8 mouse cellular contexts compared by ENCODE assay signal in genomic region chr11:61619356-61619755, GRCm38 (mm10). TPM values are rescaled to one million over a fixed set of nuclear protein-coding genes. Genes with fewer than 3 reads are reported as not detected.
A peak's percentile ranks its signal among the peaks of the same experiment; 100 is the strongest.
DNase-seq lines count a peak whose midpoint lies in the region; ATAC-seq and TF ChIP-seq lines count a peak whose summit lies in the region.

No protein-coding gene starts in this region.

- H3K27me3 ChIP-seq in liver, adult 2 months (ENCODE audit: control insufficient read depth, insufficient read depth, low read length), result no peaks in the 10 kb centered on the region
- peaks cover 40% of the 10 kb centered on the region for H3K27me3 ChIP-seq in forebrain, embryonic 10.5 days (ENCODE audit: poor library complexity, severe bottlenecking)
- no peaks in the 10 kb centered on the region for H3K27me3 ChIP-seq in intestine, embryonic 16.5 days (replicated peaks; ENCODE audit: control insufficient read depth, insufficient read depth, low read length)
- no peaks in the 10 kb centered on the region for H3K27me3 ChIP-seq in neural tube, embryonic 12.5 days (replicated peaks)

- H3K4me1 ChIP-seq in liver, adult 2 months (ENCODE audit: control insufficient read depth, insufficient read depth, low read length), result no peaks in the 10 kb centered on the region; the same call in 1 of the 2 replicates
- H3K4me1 ChIP-seq in forebrain, embryonic 10.5 days, result peaks cover 41% of the 10 kb centered on the region
- H3K4me1 ChIP-seq in intestine, embryonic 16.5 days (ENCODE audit: control insufficient read depth, insufficient read depth, low read length), result peaks cover 13% of the 10 kb centered on the region
- peaks cover 11% of the 10 kb centered on the region for H3K4me1 ChIP-seq in neural tube, embryonic 12.5 days

- no peak for ATAC-seq in intestine, embryonic 16.5 days
- no peak for ATAC-seq in neural tube, embryonic 12.5 days (ENCODE audit: low FRiP score, low read depth)
- no peak for ATAC-seq in frontal cortex, adult (ENCODE audit: low TSS enrichment)

- H3K36me3 ChIP-seq in liver, adult 2 months (ENCODE audit: control insufficient read depth, insufficient read depth, low read length), result no peaks in the 10 kb centered on the region
- H3K36me3 ChIP-seq in forebrain, embryonic 10.5 days (replicated peaks), result no peaks in the 10 kb centered on the region
- H3K36me3 ChIP-seq in intestine, embryonic 16.5 days (ENCODE audit: control insufficient read depth, insufficient read depth, low read length), result no peaks in the 10 kb centered on the region
- H3K36me3 ChIP-seq in neural tube, embryonic 12.5 days, result no peaks in the 10 kb centered on the region

- H3K9ac ChIP-seq in liver, adult 2 months (ENCODE audit: low read depth, low read length), result no peak overlapping the region
- H3K9ac ChIP-seq in intestine, embryonic 16.5 days (ENCODE audit: low read depth, low read length), result peak overlapping the region; percentile 55; the same call in 1 of the 2 replicates
- no peak overlapping the region for H3K9ac ChIP-seq in neural tube, embryonic 12.5 days

- peak overlapping the region; percentile 74 for H3K4me2 ChIP-seq in intestine, embryonic 16.5 days (ENCODE audit: low read depth, low read length)
- H3K4me2 ChIP-seq in neural tube, embryonic 12.5 days (replicated peaks), result peak overlapping the region; percentile 82

- H3K27ac ChIP-seq in liver, adult 2 months (replicated peaks; ENCODE audit: insufficient read depth, low read depth, low read length), result peak overlapping the region; percentile 16; the same call in 1 of the 2 replicates
- peak overlapping the region; percentile 84 for H3K27ac ChIP-seq in forebrain, embryonic 10.5 days
- no peak overlapping the region for H3K27ac ChIP-seq in intestine, embryonic 16.5 days (ENCODE audit: low read length)
- H3K27ac ChIP-seq in neural tube, embryonic 12.5 days, result no peak overlapping the region

- no peak for TF ChIP-seq POLR2A in liver, adult 2 months (IDR thresholded peaks at IDR 0.05; ENCODE audit: extremely low read depth, insufficient read depth, low read length)

- no peak for TF ChIP-seq CTCF in liver, adult 2 months (IDR thresholded peaks at IDR 0.05; ENCODE audit: low read depth, low read length)

- H3K4me3 ChIP-seq in liver, adult 2 months (ENCODE audit: insufficient read depth, low read depth, low read length), result no peak overlapping the region
- H3K4me3 ChIP-seq in forebrain, embryonic 10.5 days, result peak overlapping the region; percentile 58
- peak overlapping the region; percentile 45 for H3K4me3 ChIP-seq in intestine, embryonic 16.5 days (ENCODE audit: low read length)
- H3K4me3 ChIP-seq in neural tube, embryonic 12.5 days, result no peak overlapping the region

- no peaks in the 10 kb centered on the region for H3K79me2 ChIP-seq in liver, adult 2 months (ENCODE audit: control insufficient read depth, insufficient read depth, low read length)

- WGBS in liver, adult 2 months, result 26% methylated on average over 6 of the region's 6 CpGs
- 18% methylated on average over 6 of the region's 6 CpGs for WGBS in forebrain, embryonic 10.5 days
- WGBS in intestine, embryonic 16.5 days, result 8% methylated on average over 6 of the region's 6 CpGs
- 10% methylated on average over 6 of the region's 6 CpGs for WGBS in neural tube, embryonic 12.5 days

- H3K9me3 ChIP-seq in forebrain, embryonic 10.5 days, result no peaks in the 10 kb centered on the region
- H3K9me3 ChIP-seq in intestine, embryonic 16.5 days (ENCODE audit: control insufficient read depth, low read length), result no peaks in the 10 kb centered on the region
- no peaks in the 10 kb centered on the region for H3K9me3 ChIP-seq in neural tube, embryonic 12.5 days

- no peak for DNase-seq in liver, adult 2 months (ENCODE audit: extremely low read depth, low read depth, low spot score)
- no peak for DNase-seq in liver
- no peak for DNase-seq in forebrain, embryonic 10.5 days (ENCODE audit: extremely low spot score, low spot score)
- no peak for DNase-seq in layer of hippocampus, postnatal 10 days (ENCODE audit: low spot score in 2 of 2)
- DNase-seq in ovary, adult 18-20 months (ENCODE audit: low spot score), result no peak

RNA-seq across cellular contexts. Expression of gene Grap, which starts 33.7 kb away (rescaled TPM):
- 3.8 and 5.0 TPM in 2 replicates for total RNA-seq in liver, adult 2 months (2014; rRNA removed)
- polyA plus RNA-seq in liver, adult 2 months (2012; rRNA removed), result 2.8 and 3.4 TPM in 2 replicates
- polyA plus RNA-seq in forebrain, embryonic 10.5 days (2016; fragmentation: Nextera tagmentation; extraction: Ambion mirVana), result 9.0 and 9.8 TPM in 2 replicates
- polyA plus RNA-seq in intestine, embryonic 16.5 days (2015; fragmentation: Nextera tagmentation; extraction: Ambion mirVana), result 7.2 and 8.6 TPM in 2 replicates
- 9.2 and 10.1 TPM in 2 replicates for polyA plus RNA-seq in neural tube, embryonic 12.5 days (2016; fragmentation: Nextera tagmentation; extraction: Ambion mirVana)
- 10 to 100 TPM in 1 of 2 experiments, 1 to 10 TPM in 1; 9.6 to 10.4 TPM for total RNA-seq in layer of hippocampus, postnatal 10 days (2021)

RNA-seq across cellular contexts. Expression of gene Epn2, which starts 39.9 kb away (rescaled TPM):
- total RNA-seq in liver, adult 2 months (2014; rRNA removed), result 5.7 and 6.1 TPM in 2 replicates
- polyA plus RNA-seq in liver, adult 2 months (2012; rRNA removed), result 3.2 and 4.5 TPM in 2 replicates
- polyA plus RNA-seq in forebrain, embryonic 10.5 days (2016; fragmentation: Nextera tagmentation; extraction: Ambion mirVana), result 22.5 and 23.4 TPM in 2 replicates
- 13.9 and 15.6 TPM in 2 replicates for polyA plus RNA-seq in intestine, embryonic 16.5 days (2015; fragmentation: Nextera tagmentation; extraction: Ambion mirVana)
- 40.6 and 43.8 TPM in 2 replicates for polyA plus RNA-seq in neural tube, embryonic 12.5 days (2016; fragmentation: Nextera tagmentation; extraction: Ambion mirVana)
- 100 to 1,000 TPM; 129 to 132 TPM for total RNA-seq in layer of hippocampus, postnatal 10 days (2021)

Comparison
In these comparisons a context has a peak if more than half of its experiments do, and no peak if none do; other contexts are left out.
1. H3K27ac ChIP-seq: peak in liver, adult 2 months (single experiment) and forebrain, embryonic 10.5 days (single experiment); none in intestine, embryonic 16.5 days (single experiment) and neural tube, embryonic 12.5 days (single experiment).
2. H3K4me3 ChIP-seq: peak in forebrain, embryonic 10.5 days (single experiment) and intestine, embryonic 16.5 days (single experiment); none in liver, adult 2 months (single experiment) and neural tube, embryonic 12.5 days (single experiment).